Mouse (Mus musculus) intestine, postnatal 0 days (tissue): ENCODE data around the gene Rps25. TPM values are rescaled to one million over a fixed set of nuclear protein-coding genes. Genes with fewer than 3 reads are reported as not detected.
"Not testable (repeated sequence)": the region's sequence is repeated elsewhere in the genome, so short reads cannot be mapped to it uniquely, and the experiment has no call there.

Experiments
- ATAC-seq: fragments of 200-750 bp; cut with Nextera tagmentation; 2 replicates; pipeline ENCODE4 v1.8.0; 2017; ENCODE audit warnings: mild to moderate bottlenecking, moderate TSS enrichment, moderate library complexity
- H3K27ac ChIP-seq: fragments of 300-500 bp; sonication (generic); 2 replicates; pipeline ENCODE4 v1.5.1; 2014; ENCODE audit warnings: mild to moderate bottlenecking, low read depth, low read length, moderate library complexity
- H3K27me3 ChIP-seq: fragments of 300-500 bp; sonication (generic); replicated peaks from 2 replicates; pipeline ENCODE4 v1.6.1; 2014; ENCODE audit warnings: low read length, mixed read lengths; ENCODE audit not compliant: control insufficient read depth, insufficient read depth
- H3K36me3 ChIP-seq: fragments of 300-500 bp; sonication (generic); 2 replicates; pipeline ENCODE4 v1.6.1; 2014; ENCODE audit warnings: mild to moderate bottlenecking, moderate library complexity; ENCODE audit not compliant: control insufficient read depth, insufficient read depth
- H3K4me1 ChIP-seq: fragments of 300-500 bp; sonication (generic); replicated peaks from 2 replicates; pipeline ENCODE4 v1.6.1; 2014; ENCODE audit warnings: antibody characterized with exemption, low read length, mixed read lengths; ENCODE audit not compliant: control insufficient read depth, insufficient read depth
- H3K4me2 ChIP-seq: fragments of 300-500 bp; sonication (generic); replicated peaks from 2 replicates; pipeline ENCODE4 v1.6.1; 2014; ENCODE audit warnings: low read depth, mild to moderate bottlenecking, moderate library complexity
- H3K4me3 ChIP-seq: fragments of 300-500 bp; sonication (generic); 2 replicates; pipeline ENCODE4 v1.5.1; 2014; ENCODE audit warnings: low read depth, low read length
- H3K9ac ChIP-seq: fragments of 300-500 bp; sonication (generic); 2 replicates; pipeline ENCODE4 v1.6.1; 2014; ENCODE audit warnings: mild to moderate bottlenecking, low read depth, low read length
- H3K9me3 ChIP-seq: fragments of 300-500 bp; sonication (generic); 2 replicates; pipeline ENCODE4 v1.6.1; 2016; ENCODE audit warnings: mixed run types; ENCODE audit not compliant: control insufficient read depth
- CTCF ChIP-seq: sonication (generic); IDR thresholded peaks from 2 replicates; pipeline ENCODE4 v1.5.1; 2016; ENCODE audit warnings: low read depth, mild to moderate bottlenecking, control low read depth, antibody characterized with exemption, moderate library complexity
- WGBS: fragments of 180-500 bp; shearing (Covaris S2); extraction: QIAGEN DNeasy Blood & Tissue Kit; methylation state at CpG from one replicate; pipeline ENCODE4 v1.1.7; 2014; 5-methylcytosine and 5-hydroxymethylcytosine counted together
- polyA plus RNA-seq: library from polyadenylated mRNA; unstranded; fragments of >200 nt; fragmentation: Nextera tagmentation; extraction: Ambion mirVana; gene quantifications from 2 replicates; pipeline ENCODE4 v1.2.1, GENCODE M21; 2015

Rps25 gene
- polyA plus RNA-seq, 1 experiment from 2014 or later = 1,542 TPM

GRCm38 (mm10) chr9:44418519-44419385 is 11.8 kb downstream of the Rps25 start, which contains the start of gene Ccdc84:
Ccdc84 (minus strand) TSS chr9:44418569.
- Histone ChIP-seq H3K4me2 (peak within 1 kb of the TSS; percentile 91), H3K27ac (peak within 1 kb of the TSS; percentile 69), H3K9me3 (no peaks in the 10 kb centered on the region), H3K4me3 (peak within 1 kb of the TSS; percentile 88), H3K36me3 (peaks cover 6% of the 10 kb centered on the region; the same call in 1 of the 2 replicates), H3K9ac (peak within 1 kb of the TSS; percentile 73), H3K4me1 (no peaks in the 10 kb centered on the region), H3K27me3 (no peaks in the 10 kb centered on the region)
- 78% methylated on average over 14 of the region's 14 CpGs for WGBS
- ATAC-seq = no peak
- no peak for TF ChIP-seq CTCF

DNA sequence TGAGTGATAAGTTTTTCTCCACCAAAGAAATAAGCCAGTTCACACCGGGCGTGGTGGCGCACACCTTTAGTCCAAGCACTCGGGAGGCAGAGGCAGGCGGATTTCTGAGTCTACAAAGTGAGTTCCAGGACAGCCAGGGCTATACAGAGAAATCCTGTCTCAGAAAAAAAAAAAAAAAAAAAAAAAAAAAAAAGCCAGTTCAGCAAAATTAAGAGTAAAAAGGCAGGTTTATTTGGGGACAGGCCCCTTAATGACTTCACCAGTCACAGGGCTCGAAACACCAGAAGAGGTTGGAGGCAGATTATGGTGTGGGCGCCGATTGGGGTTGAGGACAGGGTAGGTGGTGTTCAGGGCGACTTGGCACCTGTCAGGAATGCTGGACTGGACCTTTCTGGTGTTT is 12.8 kb downstream of the Rps25 start:
- not testable (repeated sequence) for ATAC-seq, H3K27me3 ChIP-seq, H3K27ac ChIP-seq, H3K36me3 ChIP-seq, H3K4me2 ChIP-seq, H3K4me3 ChIP-seq, H3K9ac ChIP-seq, H3K4me1 ChIP-seq, H3K9me3 ChIP-seq
- 93% methylated on average over 9 of the region's 9 CpGs for WGBS

DNA sequence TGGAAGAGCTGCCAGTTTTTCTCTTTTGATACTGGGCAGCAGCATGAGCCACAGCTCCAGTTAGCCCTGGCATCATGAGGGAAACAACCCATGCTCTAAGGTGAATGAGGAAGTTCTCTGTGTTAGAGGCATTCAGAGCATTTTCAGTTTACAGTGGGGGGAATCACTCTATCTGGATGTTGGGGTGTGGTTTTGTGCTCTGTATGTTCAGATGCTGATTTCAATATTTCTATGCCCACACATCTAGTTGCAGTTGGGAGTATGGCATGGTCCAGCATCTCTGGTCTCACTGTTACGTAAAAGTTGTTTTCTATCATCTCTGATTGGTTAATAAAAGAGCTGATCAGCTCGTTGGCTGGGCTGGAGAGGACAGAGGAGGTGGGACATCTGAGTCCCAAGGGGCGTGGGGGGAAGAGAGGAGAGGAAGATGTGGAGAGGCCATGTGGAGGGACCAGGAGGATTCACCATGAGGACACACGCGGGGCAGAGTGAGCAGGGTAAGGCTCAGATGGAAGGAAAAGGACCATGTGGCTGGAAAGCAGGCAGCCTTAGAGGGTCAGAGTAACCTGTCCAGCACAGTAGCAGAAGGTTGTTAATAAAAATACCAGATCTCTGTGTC is 13.4 kb downstream of the Rps25 start:
- H3K4me1 ChIP-seq = no peaks in the 10 kb centered on the region
- H3K4me3 ChIP-seq = no peak overlapping the region
- no peaks in the 10 kb centered on the region for H3K27me3 ChIP-seq
- ATAC-seq = no peak
- WGBS = 69% methylated on average over 5 of the region's 5 CpGs
- no peak for TF ChIP-seq CTCF
- no peak overlapping the region for H3K9ac ChIP-seq
- H3K36me3 ChIP-seq = peaks cover 6% of the 10 kb centered on the region; the same call in 1 of the 2 replicates
- no peak overlapping the region for H3K27ac ChIP-seq
- no peak overlapping the region for H3K4me2 ChIP-seq
- H3K9me3 ChIP-seq = no peaks in the 10 kb centered on the region

GRCm38 (mm10) chr9:44423576-44423975 is 16.6 kb downstream of the Rps25 start:
- Histone ChIP-seq H3K4me1 (no peaks in the 10 kb centered on the region), H3K9ac (no peak overlapping the region), H3K9me3 (no peaks in the 10 kb centered on the region), H3K4me2 (no peak overlapping the region), H3K27me3 (no peaks in the 10 kb centered on the region), H3K4me3 (no peak overlapping the region), H3K27ac (no peak overlapping the region), H3K36me3 (no peaks in the 10 kb centered on the region)
- TF ChIP-seq CTCF = no peak
- 67% methylated on average over 4 of the region's 4 CpGs for WGBS
- ATAC-seq = no peak

GRCm38 (mm10) chr9:44432577-44433185 is 25.7 kb downstream of the Rps25 start:
- ATAC-seq = no peak
- Histone ChIP-seq H3K4me2 (no peak overlapping the region), H3K4me3 (no peak overlapping the region), H3K36me3 (no peaks in the 10 kb centered on the region), H3K27ac (no peak overlapping the region), H3K27me3 (no peaks in the 10 kb centered on the region), H3K9me3 (no peaks in the 10 kb centered on the region), H3K9ac (no peak overlapping the region), H3K4me1 (no peaks in the 10 kb centered on the region)
- WGBS = 44% methylated on average over 5 of the region's 5 CpGs
- TF ChIP-seq CTCF = peak; percentile 23; the same call in 1 of the 2 replicates

GRCm38 (mm10) chr9:44435747-44436146 is 28.8 kb downstream of the Rps25 start:
- Histone ChIP-seq H3K4me1 (no peaks in the 10 kb centered on the region), H3K4me3 (no peak overlapping the region), H3K9me3 (no peaks in the 10 kb centered on the region), H3K36me3 (no peaks in the 10 kb centered on the region), H3K27ac (no peak overlapping the region), H3K9ac (no peak overlapping the region), H3K27me3 (no peaks in the 10 kb centered on the region), H3K4me2 (no peak overlapping the region)
- no peak for TF ChIP-seq CTCF
- ATAC-seq = no peak
- 70% methylated on average over 6 of the region's 6 CpGs for WGBS
